Mouse (Mus musculus): ENCODE measurements around the gene Kcnk3.

Gene Kcnk3

DNA sequence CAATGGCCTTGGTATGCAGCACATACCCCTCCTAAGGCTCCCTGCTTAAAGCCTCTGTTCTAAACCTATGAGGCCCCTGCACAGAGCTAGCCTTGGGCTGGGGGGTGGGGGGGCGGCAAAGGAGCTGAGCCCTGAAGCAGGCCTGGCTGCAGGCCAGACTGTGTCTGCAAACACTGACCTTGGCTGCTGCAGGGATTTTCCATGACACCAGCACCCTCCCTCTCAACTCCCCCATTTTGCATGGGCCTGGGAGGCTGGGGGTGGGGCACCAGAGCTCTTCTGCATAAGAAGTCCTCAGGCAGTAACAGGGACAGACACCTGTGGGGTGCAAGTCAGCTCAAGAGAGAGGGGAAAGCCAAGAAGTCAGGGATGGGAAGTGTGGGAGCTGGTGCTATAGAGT, 26.3 kb downstream of the Kcnk3 start:
- DNase-seq: peak; percentile 52 to 69

DNA sequence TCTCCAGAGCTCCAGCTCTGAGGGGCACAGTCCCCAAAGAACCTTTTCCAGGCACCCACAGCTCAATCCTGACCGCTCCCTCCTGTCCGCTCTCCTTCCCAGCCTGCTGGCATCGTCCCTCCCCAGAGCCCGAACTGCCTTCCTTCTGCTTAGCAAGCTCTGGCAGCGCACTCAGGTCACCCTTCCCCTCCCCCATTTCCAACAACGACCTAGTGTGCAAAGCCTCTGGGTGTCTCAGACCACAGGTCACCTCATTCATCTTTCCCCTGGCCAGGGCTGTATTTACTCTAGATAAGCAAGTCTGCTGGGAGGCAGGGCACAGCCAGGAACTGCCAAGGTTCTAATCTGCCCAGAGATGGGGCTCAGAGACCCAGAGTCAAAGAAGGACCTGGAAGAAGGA, 27.4 kb downstream of the Kcnk3 start:
- no peak for DNase-seq

DNA sequence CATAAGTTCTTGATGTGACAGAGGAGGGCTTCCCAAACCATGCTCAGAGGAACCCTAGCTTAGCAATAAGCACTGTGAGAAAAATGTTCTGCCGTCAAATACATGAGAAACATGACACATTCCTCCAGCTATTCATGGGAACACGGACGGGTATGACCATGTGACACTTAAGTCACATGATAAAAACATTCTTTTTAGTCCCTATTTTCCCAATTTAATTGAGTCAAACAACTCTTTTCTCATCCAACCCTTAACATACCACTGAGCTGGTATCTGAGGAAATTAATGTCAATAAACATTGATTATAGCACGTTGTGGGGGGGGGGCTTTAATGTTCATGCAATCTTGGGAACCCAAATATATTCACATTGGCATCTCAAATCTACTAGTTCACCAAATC, 27.8 kb downstream of the Kcnk3 start:
- DNase-seq: no peak

DNA sequence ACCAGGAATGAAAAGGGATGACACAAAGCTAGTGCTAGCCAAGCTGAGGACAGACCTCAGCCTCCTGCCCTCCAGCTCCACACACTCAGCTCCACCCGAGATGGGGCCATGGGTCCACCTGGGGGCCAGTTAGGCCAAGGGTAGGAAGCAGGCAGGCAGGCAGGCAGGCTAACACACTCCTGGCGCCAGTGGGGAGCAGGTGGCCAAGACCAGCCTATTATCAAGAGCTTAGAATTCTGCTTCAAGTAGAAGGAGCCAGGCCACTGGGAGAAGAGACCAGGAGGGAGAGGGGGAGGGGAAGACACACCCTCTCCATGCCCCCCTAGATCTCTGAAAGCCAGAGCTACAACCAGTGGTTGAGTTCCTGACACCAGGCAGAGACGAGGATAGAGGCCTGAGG, 28.7 kb downstream of the Kcnk3 start:
- DNase-seq: no peak

DNA sequence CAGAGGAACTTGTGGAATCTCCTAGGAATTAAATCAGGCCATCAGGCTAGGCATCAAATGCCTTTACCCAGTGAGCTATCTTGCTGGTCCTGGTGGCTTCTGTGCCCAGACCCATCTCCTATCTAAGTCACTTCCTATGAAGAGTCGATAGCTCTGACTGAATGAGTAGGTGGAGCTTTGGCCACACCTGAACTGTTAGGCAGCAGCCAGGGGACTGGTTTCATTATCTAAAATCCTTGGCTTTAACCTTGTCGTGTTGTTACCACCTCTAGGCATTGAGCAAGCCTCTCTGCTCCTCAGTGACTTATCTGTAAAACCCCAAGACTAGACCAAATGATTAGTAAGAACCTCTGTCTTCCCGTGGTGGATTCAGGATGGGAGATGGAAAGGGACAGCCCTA, 29.4 kb downstream of the Kcnk3 start:
- no peak for DNase-seq

DNA sequence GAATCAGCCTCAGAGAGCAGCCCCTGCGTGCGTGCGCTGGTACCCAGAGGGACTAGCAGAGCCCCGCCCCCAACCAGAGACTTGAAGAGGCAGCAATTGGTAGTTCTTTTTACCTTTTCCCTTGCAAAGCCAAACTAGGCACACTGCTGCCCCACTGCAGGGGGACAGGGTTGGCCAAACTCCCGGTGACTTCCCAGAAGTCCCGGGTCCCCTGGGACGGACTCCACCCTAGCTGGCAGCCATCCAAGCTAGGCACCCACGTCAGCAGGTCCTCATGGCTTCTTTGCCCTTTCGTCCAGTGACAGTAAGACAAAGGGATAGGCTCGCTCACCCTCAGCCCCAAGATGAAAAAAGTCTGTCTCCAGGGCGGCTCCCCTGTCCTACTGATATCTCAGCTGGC, 29.9 kb downstream of the Kcnk3 start:
- peak; percentile 49 to 70 for DNase-seq

DNA sequence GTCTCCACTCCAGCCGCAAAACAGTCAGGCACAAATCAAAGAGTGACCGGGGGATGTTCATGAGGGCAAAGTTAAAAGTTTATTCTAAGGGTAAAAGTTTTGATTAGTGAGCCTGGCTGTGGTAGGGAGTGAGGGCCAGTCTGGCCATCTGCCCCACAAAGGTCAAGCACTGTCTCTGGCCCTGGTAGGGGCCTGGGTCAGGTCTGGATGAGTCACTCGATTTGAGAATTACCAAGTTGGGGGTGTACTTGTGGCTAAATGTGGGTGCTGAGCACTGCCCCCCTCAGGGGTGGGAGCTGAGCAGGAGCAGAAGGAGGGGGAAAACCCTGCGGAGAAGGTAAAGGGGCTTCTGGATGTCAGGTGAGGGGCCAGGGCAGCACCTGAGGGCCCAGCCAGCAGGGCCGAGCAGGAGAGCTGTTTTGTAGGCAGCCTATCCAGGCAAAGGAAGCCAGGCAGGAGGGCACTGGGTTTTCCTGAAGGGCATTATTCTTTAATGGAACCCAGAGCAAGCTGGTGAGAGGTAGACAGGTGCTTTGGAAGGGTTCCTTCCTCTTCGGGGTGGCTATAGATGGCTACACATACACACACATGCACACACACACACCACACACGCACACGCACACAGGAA, 30.5 kb downstream of the Kcnk3 start:
- no peak for DNase-seq

DNA sequence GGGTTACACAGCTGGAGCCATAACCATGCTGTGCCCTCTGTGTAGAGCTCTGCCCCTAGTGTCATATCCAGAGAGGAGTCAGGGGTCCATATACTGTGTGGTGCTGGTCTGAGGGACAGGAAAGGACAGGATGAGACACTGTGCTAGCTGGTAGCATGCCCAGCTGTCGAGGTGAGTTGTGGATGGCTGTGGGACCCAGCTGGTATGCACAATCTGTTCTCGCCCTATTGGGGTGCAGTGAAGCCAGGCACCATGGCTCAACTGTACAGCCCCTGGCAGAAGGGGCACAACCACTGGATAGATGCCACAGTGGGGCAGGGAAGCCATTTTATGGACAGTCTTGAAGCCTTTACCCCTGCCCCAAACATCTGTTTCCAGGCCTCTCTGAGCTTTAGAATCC, 31.2 kb downstream of the Kcnk3 start:
- no peak for DNase-seq

DNA sequence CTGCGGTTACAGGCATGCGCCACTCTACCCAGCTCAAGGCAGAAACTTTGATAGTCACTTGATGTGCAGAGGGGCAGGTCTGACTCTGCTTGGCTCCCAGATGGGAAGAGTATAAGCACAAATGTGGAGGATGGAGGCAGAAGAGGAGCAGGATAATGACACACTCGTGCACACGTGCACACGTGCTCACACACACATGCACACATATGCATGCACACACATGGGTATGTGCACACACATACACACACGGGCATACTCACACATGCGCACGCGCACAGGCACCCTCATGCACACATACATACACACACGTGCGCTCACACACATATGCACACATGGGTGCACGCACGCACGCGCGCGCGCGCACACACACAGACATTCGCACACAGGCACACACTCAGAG, 32.6 kb downstream of the Kcnk3 start:
- DNase-seq: no peak

DNA sequence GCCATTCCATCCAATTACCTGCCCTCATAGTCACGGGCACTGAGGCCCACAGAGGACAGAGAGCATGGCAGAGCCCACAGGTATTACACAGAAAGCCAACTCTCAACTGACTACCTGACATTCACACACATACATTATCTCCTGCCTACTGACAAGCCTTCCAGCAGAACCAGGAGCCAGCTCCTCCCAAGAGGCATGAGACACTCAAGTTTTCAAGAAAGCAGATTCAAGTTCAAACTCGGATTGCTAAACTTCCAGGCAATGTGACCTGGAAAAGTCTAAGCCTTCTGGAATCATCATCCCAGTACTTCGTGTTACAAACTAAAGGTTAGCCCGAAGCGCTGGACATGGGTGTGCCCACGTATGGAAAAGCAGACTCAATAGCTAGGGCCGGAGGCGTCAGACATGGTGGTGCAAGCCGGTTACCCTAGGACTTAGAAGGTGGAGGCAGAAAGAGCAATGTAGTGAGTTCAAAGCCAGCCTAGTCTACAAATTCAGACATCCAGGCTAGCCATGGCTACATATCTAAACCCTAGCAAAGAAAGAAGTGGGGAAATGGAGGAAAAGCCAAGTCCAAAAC, 33.3 kb downstream of the Kcnk3 start:
- no peak for DNase-seq

DNA sequence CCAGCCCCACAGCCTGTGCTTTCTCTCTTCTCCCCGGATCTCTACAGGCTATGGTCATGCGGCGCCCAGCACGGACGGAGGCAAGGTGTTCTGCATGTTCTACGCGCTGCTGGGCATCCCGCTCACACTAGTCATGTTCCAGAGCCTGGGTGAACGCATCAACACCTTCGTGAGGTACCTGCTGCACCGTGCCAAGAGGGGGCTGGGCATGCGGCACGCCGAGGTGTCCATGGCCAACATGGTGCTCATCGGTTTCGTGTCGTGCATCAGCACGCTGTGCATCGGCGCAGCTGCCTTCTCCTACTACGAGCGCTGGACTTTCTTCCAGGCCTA, 33.8 kb downstream of the Kcnk3 start:
- no peak for DNase-seq

DNA sequence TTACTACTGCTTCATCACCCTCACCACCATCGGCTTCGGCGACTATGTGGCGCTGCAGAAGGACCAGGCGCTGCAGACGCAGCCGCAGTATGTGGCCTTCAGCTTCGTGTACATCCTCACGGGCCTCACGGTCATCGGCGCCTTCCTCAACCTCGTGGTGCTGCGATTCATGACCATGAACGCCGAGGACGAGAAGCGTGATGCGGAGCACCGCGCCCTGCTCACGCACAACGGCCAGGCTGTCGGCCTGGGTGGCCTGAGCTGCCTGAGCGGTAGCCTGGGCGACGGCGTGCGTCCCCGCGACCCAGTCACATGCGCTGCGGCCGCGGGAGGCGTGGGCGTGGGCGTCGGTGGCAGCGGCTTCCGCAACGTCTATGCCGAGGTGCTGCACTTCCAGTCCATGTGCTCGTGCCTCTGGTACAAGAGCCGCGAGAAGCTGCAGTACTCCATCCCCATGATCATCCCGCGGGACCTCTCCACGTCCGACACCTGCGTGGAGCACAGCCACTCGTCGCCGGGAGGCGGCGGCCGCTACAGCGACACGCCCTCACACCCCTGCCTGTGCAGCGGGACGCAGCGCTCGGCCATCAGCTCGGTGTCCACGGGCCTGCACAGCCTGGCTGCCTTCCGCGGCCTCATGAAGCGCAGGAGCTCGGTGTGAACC, 34.3 kb downstream of the Kcnk3 start:
- peak in 1 of 2 experiments; percentile 41 for DNase-seq

DNA sequence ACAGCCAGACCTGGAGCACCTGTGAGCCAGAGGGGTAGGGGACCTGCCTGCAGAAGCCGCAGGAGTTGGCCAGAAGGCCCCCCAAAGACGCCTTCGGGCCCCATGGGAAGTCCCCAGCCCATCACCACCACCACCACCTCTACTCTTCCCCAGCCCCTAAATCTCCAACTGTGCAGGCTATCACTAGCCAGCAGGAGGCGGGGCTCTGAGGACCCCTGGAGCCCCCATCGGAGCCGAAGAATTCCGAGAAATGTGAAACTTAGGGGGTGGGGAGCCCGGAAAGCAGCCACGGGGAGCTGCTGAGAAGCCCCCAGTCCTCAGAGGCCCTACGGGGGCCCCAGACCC, 34.8 kb downstream of the Kcnk3 start:
- no peak for DNase-seq

DNA sequence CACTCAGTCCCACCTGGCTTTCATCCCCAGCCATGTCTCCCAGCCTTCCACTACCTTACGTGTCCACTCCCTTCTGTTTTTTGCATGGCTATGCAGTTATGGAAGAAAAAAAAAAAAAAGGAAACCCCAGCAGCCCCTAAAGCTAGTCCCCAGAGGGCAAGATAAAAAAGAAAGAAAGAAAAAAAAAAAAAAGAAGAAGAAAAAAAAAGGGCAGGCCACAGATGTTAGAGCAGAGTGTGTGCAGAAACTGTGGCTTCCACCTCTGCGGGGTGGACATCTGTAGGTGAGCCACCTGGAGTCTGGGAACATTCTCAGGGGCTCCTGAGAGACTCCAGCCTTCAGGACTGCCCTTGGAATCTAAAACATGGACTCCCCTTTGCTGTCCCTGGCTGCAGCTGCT, 35.4 kb downstream of the Kcnk3 start:
- no peak for DNase-seq

DNA sequence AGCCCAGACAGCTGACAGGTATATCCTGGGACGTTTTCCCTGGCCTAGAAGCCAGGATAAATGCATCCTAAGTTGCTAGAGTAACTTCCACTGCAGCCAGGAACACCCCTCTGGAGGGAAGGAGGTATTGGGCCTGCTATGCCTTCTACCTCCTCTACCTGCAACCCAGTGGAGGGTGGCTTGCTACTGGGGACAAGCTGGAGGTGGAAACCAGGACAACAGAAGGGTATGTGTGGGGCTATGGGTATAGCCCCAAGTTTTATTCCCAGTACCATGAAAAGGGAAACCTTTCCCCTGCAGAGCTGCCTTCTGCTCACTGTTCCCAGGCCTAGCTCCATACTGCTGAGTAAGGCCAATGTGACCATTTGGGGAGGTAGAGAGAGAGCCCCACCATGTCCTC, 36.3 kb downstream of the Kcnk3 start:
- DNase-seq: no peak

DNA sequence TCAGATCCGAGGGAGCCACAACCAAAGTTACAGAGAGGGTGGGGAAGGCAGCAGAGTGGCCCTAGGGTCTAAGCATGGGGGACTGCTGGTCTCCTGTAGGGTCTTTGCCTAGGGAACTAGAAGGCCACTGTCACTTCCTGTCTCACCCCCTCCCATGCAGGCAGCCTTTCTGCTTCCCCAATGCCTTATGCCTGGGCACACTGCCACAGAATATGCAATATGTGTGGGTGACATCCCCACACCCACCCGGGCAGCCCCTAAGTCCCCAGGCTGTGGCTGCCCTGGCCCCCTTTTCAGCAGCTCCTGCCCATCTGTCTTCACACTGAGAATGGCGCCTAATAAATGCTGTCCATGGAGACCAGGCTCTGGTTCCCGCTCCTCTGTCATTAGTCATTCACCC, 36.9 kb downstream of the Kcnk3 start:
- no peak for DNase-seq

DNA sequence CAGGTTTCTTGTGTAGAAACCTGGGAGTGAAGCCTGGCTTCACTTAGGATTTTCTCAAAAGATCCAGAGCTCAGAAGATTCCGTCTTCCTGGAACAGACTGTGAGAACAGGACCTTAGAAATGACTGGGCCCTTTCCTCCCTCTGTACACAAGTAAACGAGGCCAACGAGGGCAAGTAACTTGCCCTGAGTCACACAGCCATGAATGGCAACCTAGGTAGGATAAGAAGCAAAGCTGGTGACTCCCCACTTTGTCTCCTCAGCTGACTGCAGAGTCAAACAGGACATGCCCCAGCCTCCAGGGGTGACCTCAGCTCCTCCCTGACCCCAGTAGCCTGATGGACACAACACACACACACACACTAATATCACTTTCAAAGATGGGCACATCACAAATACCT, 37.4 kb downstream of the Kcnk3 start:
- DNase-seq: no peak

DNA sequence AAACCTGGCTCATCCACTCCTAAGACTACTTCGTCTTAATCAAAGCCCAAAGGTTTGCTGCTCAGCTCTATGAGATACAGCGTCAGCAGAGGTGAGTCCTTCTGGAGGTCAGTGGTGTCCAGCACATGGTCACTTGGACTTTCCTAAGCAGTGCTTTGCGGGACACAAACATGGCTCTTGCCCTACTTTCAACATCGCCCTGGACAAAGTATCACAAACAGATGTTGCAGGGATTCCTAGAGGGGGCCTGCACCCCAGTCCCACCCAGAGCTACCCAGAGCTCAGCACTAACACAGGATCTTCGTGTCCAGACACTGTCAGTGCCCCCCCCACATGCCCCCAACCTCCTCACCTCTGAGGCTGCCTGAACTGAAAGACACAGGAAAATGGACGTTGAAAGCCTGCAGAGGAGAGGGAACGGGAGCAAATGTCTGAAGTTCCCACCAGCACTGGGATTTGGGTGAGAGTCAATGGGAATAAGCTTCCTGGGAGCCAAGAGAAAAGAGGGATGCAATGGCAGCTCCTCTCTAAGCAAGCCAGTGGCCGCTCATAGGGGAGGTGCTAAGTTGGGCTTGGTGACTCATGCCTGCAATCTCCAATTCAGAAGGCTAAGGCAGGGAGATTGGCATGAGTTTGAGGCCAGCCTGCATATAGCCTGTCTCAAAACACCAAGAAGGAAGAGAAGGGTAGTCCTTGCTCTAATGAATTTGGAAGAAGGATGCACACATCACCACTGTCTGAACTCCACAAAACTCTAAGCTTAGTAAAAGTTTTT, 38.5 kb downstream of the Kcnk3 start:
- DNase-seq: no peak

DNA sequence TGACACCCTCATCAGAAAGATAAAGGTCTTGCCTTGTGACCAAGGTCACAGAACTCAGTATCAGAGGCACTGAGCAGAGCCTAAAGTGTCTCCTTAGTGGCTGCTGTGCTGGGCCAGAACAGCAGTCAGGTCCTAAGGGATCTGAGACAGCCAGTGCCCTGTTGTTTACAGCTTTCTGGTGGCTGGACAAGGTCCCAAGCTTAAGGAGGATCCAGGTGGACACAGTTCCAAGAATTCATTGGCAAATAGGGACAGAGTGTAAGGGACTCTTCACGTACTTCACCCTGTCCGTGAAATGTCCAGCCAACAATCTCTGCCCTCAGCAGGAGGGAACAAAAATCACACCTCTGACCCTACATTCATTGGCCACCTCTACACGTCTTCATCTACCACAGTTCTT, 40.5 kb downstream of the Kcnk3 start:
- peak in 1 of 2 experiments; percentile 5 for DNase-seq

DNA sequence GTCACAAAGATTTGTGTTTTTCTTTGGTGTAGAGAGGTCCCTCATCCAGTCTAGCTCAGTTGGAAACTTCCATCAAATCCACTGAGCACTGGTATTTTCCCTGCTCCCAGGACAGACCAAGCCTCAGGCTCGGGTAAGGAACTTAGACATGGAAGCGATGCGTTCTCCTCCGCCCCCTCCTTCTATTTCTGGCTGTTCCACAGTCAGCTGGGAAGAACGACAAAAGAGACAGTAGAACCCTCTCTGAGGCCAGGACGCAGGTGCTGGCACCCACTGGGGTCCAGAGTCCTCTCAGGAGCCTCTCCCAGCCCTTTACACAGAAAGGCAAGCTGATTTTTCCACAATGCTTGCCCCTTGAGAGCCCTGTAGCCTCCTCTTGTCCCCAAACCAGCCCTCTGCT, 42.4 kb downstream of the Kcnk3 start:
- no peak for DNase-seq

DNA sequence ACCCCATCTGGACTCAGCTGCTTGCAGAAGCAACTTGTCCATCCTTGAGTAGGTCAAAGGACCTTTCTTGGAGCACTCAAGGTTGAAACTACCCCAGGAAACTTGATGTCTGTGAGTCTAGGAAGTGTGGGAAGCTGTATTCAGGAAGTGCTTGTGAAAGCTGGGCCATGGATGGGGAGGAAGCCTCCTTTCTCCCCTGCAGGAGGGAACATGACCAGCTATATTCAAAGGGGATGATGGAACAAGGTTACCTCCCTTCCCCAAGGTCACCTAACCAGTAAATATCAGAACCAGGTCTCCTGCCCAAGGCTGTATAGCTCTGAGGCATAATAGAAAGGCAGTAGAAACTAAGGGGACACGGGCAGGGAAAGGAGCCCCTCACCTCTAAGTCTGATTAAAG, 44.2 kb downstream of the Kcnk3 start:
- no peak for DNase-seq

DNA sequence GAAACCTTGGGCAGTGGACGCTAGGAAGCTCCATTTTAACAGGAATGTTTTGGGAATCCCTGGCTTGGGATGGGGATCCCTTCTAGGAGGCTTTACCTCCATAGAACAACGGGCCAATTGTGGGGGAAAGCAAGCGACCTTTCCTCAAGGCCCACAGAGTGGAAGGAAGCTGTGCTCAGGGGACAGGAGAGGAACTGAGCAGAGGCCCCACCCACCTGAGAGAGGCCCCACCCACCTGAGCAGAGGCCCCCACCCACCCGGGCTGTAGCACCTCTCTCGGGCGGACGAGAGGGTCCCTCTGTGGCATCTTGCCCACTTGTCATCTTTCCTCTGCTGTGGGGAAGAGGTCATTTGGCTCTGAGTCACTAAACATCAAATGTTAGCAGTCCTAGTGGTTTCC, 49.0 kb downstream of the Kcnk3 start:
- DNase-seq: no peak

DNA sequence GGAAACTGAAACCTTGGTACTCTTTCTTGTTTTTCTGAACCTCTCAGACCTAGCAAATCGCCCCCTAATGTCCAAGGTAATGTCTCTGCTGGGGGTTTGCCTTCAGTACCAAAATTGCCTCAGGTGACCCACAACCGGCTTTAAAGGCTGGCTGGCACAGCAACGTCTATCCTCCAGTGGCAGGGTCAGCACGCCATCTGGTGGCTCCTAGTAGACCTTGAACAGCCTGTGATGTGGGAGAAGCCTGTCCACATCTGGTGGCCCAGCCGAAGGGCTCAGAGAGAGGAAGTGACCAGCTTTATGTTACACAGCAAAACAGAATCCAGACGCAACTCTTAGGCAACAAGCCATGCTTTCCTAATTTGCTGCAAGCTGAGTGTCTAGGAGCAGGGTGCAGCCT, 50.1 kb downstream of the Kcnk3 start:
- DNase-seq: peak; percentile 82 to 92

DNA sequence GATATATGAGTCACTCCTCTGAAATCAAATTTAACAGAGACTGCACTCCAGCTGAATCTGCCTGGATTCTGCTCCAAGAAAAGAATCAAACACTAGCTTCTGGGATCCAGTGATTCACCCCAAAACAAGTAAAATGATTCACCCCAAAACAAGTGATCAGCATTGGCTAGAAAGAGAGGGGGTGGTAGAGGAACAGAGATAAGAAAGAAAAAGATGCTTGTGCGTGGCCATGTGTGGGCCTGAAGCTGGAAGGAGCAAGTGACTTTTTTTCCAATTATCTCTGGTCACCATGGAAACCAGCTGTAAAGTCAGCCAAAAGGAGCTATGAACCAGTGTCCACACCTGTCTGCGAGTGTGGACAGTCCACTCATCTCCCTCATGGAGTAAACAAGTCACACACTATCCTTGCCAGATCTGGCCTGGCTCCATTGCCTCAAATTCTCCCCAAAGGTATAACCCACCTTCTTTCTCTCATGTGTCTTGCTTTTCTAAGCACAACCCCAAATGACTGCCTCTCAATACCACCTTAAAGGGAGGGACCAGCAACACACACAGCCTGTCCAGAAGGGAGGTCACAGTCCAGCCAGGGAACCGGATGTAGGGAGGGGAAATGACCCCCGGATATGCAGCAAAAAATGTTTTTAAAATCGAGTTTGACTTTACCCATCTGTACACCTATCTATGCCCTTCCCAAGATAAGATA, 55.7 kb downstream of the Kcnk3 start:
- DNase-seq: peak; percentile 33 to 34

Measured in kidney, postnatal 36 days (tissue).